Mouse (Mus musculus) CD4-positive, CD25-positive, alpha-beta regulatory T cell, adult 2 months (primary cell): Measurements from ENCODE around the gene Dhfr.

Experiments
- DNase-seq: peaks from one replicate; pipeline ENCODE4 v3.0.0-alpha.2; 2012; ENCODE audit warnings: low read depth, low spot score

Dhfr gene

GRCm38 (mm10) chr13:92387367-92387766, 32.8 kb downstream of the Dhfr start:
- DNase-seq = no peak

GRCm38 (mm10) chr13:92393047-92393661, 38.6 kb downstream of the Dhfr start:
- no peak for DNase-seq

- DNase-seq = no peak
These were observed 44.2 kb downstream of the Dhfr start for GRCm38 (mm10) chr13:92398491-92399384.

- no peak for DNase-seq
These were observed 47.5 kb downstream of the Dhfr start for GRCm38 (mm10) chr13:92402063-92402462.

GRCm38 (mm10) chr13:92403496-92403895, 49.0 kb downstream of the Dhfr start:
- DNase-seq = no peak

GRCm38 (mm10) chr13:92410486-92410885, 56.0 kb downstream of the Dhfr start:
- no peak for DNase-seq

- DNase-seq = no peak
These were observed 65.1 kb downstream of the Dhfr start for GRCm38 (mm10) chr13:92419630-92420029.

GRCm38 (mm10) chr13:92423711-92424110, 69.2 kb downstream of the Dhfr start:
- no peak for DNase-seq

GRCm38 (mm10) chr13:92425758-92426264, 71.3 kb downstream of the Dhfr start, which contains the start of gene Ankrd34b:
Gene Ankrd34b, plus strand, starts transcription at chr13:92425896.
- DNase-seq = peak; percentile 53

- peak; percentile 7 for DNase-seq
These were observed 71.9 kb downstream of the Dhfr start for GRCm38 (mm10) chr13:92426294-92427051.

- no peak for DNase-seq
These were observed 72.9 kb downstream of the Dhfr start for GRCm38 (mm10) chr13:92427351-92427855.
